Mouse (Mus musculus) CD8-positive naive resting alpha-beta T cell, adult 57 days (primary cell): ENCODE measurements around the gene Ppil3. TPM values are rescaled to one million over a fixed set of nuclear protein-coding genes. Genes with fewer than 3 reads are reported as not detected.

Experiments used
- total RNA-seq: library from RNA; stranded (reverse); gene quantifications from one replicate; pipeline ENCODE4 v1.2.4, GENCODE M21; 2023

The Ppil3 gene
- 51.9 TPM for total RNA-seq

DNA sequence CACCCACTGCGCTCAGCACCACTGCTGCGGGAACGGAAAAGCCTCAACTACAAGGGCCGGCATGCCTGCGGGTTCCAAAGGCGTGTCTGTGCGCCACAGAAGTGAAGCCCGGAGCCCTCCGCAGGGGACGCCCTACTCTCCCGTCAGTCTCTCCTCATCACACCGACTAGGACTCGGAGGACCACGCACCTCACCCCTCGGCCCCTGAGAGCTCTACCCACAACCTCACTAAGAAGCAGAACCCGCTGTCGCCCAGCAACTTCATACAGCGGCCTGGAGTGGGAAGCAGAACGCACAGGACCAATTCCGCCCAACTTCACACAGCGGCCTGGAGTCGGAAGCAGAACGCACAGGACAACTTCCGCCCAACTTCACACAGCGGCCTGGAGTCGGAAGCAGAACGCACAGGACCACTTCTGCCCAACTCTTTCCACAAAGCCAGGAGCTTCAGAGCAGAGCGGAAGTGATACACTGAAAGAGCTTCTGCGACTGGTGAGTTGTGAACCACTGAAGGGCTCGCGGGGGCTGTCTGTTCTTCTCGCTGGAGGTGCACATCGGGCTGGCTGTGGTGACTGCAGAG lies at the start of gene Ppil3, which contains the start of gene Nif3l1:
Ppil3 (minus strand) TSS at position 344 of the 580 bp plus-strand sequence.
Nif3l1 (plus strand) TSS at position 9 of the 580 bp plus-strand sequence.

DNA sequence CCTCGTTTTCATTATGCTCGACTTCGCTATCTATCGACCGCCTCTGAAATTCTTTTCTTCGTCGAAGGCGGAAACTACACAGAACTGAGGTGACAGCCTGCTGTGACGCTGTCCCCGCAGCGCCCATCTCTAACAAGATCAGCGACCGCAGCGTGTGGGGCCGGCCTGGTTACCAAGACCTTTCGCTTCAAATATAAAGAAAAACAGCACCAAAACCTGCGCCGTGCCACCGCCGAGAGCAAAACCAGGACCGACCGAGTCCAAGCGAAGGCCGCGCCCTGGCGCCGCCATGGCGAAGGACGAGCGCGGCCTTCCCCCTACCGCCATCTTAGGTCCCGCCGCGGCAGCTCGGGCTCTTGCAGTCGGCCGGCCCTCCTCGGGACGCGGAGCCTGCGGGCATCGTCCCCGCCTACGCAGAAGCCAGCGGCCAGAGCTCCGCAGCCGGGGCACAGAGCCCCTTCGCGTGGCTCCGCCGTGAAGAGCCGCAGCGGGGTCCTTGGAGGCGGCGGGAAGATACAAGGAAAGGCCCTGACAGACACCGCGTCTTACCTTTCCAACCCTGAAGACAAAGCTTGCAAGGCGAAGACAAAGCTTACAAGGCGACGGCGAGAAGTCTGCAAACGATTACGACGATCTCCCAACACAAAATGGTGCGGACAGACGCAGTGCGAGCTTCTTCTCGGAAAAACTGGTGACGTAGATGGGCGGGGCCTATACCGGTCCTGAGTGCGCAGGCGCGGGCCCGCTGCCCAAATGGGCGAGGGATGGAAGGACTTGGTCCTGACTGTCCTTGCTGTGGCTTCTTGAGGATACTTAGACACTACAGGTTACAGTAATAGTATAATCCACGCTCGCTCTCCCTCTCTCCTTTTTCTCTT lies 21.7 kb downstream of the Ppil3 start, which contains the start of gene Clk1:
Clk1 (minus strand) TSS at position 696 of the 878 bp plus-strand sequence.

DNA sequence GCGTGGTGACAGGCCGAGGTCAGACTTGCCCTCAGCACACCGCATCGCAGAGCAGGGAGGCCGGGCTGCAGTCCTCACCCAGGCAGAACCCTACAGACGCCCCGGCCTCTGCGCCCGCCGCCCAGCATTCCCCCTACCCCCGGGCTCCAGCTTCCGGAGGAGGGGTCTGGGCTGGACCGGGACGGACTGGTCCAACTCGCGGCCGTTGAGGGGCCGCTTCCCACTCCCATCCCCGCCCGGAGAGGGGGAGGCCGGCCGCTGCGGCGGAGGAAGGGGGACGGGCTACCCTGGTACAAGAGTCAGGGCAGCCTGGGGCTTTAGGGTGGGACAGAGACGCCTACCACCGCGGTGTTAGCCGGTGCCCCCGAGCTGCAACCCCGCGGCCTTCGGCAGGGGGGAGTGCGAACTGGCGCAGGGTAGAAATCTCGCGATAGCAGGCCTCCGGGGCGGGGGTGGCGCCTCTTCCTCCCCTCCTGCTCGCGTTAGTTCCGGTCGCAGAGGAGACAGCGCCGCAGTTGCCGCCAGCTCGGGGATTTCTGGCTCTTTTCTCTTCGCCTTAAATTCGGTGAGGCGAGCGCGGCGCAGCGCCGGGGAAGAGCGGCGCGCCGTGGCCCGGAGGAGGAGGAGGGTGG lies 52.5 kb downstream of the Ppil3 start, which contains the start of gene Bzw1:
Bzw1 (plus strand) TSS at position 247 of the 632 bp plus-strand sequence.

Other genes starting within 250 kb of the Ppil3 start
- not detected for gene Aox4, start 235.1 kb downstream of the Ppil3 start, total RNA-seq
- 0.15 TPM for gene Aox2, start 167.2 kb downstream of the Ppil3 start, total RNA-seq
- 170 TPM for gene Bzw1, start 52.6 kb downstream of the Ppil3 start, total RNA-seq
- gene Clk1, start 21.4 kb downstream of the Ppil3 start, total RNA-seq: 1,356 TPM
- gene Nif3l1, start 335 bp downstream of the Ppil3 start, total RNA-seq: 28.0 TPM
- 31.2 TPM for gene Orc2, start 59.6 kb upstream of the Ppil3 start, total RNA-seq
- 19.5 TPM for gene Fam126b, start 140.8 kb upstream of the Ppil3 start, total RNA-seq
- gene Ndufb3, start 140.9 kb upstream of the Ppil3 start, total RNA-seq: 33.0 TPM